Mouse (Mus musculus) heart, adult 9 months (tissue): Measurements from ENCODE around the gene C87436.

Experiments
- DNase-seq, 2 experiments: peaks; one replicate each; pipeline ENCODE4 v3.0.0; 2022; ENCODE audit warnings: low spot score in 2 of 2

The C87436 gene

GRCm38 (mm10) chr6:86509866-86510200 lies 71.7 kb downstream of the C87436 start:
- DNase-seq = no peak

- no peak for DNase-seq
Measured at GRCm38 (mm10) chr6:86510979-86511378, 72.8 kb downstream of the C87436 start.

DNA sequence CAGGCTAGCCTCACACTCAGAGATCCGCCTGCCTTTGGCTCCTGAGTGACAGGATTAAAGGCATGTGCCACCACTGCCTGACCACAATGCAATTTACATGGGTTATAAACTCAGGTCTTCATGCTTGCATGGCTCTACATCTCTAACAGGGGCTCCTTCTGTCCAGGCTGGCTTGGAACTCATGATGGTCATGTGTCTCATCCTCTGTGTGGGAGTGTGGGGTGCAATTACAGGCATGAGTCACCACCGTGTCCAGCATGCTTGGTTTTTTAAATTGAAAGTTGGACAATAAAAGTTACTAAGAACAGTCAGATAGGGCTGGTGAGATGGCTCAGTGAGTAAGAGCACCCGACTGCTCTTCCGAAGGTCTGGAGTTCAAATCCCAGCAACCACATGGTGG lies 75.1 kb downstream of the C87436 start:
- DNase-seq = no peak

DNA sequence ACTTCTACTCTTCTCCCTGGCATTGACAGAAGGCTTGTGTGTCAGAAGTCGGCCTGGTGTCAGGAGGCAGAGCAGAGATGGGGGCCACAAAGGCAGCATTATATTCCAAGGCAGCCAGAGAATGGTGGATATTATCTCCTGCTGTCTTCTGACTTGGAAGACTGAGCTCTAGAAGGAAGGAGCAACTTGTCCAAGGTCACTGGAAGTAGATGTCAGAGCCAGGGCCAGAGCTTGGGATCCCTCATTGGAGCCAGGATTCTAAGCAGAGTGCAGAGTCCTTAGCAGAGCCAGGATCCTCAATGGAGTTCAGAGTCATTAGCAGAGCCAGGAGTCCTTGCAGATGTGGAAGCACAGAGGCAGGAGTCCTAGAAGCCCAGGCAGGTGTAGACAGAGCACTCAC lies 77.8 kb downstream of the C87436 start:
- peak; percentile 59 to 68 for DNase-seq

GRCm38 (mm10) chr6:86519767-86520345 lies 81.7 kb downstream of the C87436 start:
- no peak for DNase-seq

DNA sequence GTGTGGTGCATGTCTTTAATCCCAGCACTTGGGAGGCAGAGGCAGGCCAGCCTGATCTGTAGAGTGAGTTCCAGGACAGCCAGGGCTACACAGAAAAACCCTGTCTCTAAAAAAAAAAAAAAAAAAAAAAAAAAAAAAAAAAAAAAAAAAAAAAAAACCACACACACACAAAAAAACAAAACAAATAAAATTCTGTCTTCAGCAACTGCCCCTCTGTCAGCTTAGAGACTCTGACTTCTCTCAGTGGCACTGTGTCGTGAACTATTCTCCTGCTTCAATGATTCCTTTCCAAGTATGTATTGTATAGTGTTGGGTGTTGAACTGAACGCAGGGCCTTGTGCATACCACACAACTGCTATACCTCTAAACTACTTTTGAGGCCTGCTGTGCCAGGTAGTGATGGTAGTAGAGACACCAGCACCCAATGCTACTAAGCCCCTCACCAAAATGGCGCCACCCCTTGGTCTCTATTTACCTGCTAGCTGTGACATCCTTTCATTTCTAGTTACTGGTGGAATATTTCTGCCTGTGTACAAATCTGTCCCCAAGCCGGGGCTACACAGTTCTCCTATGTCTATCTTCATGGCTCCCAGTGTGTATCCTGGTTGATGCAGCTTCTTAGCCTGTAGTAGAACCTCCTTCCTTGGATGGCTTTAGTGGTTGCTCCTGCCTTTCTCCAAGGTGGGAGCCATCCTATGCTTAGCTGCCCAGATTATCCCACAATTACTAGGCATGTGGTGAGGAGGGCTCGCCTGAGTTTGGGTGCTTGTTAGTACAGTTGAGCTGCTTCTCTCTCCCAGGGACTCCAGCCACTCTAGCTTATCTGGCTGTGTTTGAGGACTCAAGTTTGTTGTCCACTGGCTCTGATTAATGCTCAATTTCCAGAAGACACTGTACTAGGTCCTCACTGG lies 84.1 kb downstream of the C87436 start:
- DNase-seq = no peak
